9 mouse cellular contexts compared by ENCODE assay signal in the genomic region with DNA sequence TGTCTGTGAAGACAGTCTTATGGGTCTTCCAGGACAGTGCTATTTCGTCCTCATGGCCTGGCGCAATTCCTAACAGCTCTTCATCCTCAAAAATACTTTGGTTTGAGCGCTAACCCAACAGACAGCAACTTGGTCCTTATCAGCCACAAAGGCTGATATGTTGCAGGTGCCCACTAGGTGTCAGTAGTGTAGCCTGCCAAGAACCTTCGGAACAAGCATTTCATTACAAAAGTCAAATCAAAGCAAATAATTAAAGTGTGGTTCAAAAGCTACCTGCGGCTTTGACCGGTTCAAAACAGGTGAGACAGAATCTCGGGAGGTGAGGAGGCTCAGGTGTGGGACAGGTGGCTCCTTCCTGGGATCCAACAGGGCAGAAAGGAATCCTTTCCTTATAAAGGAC. TPM values are rescaled to one million over a fixed set of nuclear protein-coding genes. Genes with fewer than 3 reads are reported as not detected.
DNase-seq lines count a peak whose midpoint lies in the region; ATAC-seq and TF ChIP-seq lines count a peak whose summit lies in the region.
"Had no signal": no experiment of that assay in that cellular context is flagged by ENCODE, and none has a peak within 500 bp of the region (broad histone marks: within the 10 kb centered on the region; RNA-seq: fewer than 3 reads in every experiment).

A gene (plus strand): TSS at position 298 of the 400 bp plus-strand sequence.

- WGBS in hindbrain, embryonic 10.5 days: 15% methylated on average over 7 of the region's 7 CpGs
- WGBS in hindbrain, embryonic 13.5 days: 14% methylated on average over 7 of the region's 7 CpGs
- WGBS in embryonic facial prominence, embryonic 13.5 days: 10% methylated on average over 7 of the region's 7 CpGs
- WGBS in hindbrain, postnatal 0 days: 16% methylated on average over 7 of the region's 7 CpGs

- intact Hi-C loops in left cerebral cortex, postnatal 10 days (cut with DNase I): loop anchor here (5.0 kb wide), 3 partner anchors 78 to 263 kb away; no protein-coding TSS in a partner anchor

- ATAC-seq in hindbrain, embryonic 13.5 days (ENCODE audit: low FRiP score): no peak
- no peak for ATAC-seq in embryonic facial prominence, embryonic 13.5 days (ENCODE audit: insufficient number of reproducible peaks, insufficient read depth, low FRiP score, low TSS enrichment, low read depth)
- ATAC-seq in hindbrain, postnatal 0 days: no peak

- no peak within 1 kb of the TSS for H3K9ac ChIP-seq in hindbrain, embryonic 13.5 days
- no peak within 1 kb of the TSS for H3K9ac ChIP-seq in embryonic facial prominence, embryonic 13.5 days
- H3K9ac ChIP-seq in hindbrain, postnatal 0 days (replicated peaks; ENCODE audit: low read length): no peak within 1 kb of the TSS

- no peaks in the 10 kb centered on the region for H3K9me3 ChIP-seq in hindbrain, embryonic 10.5 days
- H3K9me3 ChIP-seq in hindbrain, embryonic 13.5 days: no peaks in the 10 kb centered on the region
- H3K9me3 ChIP-seq in embryonic facial prominence, embryonic 13.5 days: no peaks in the 10 kb centered on the region
- H3K9me3 ChIP-seq in hindbrain, postnatal 0 days (ENCODE audit: low read length): no peaks in the 10 kb centered on the region

- no peaks in the 10 kb centered on the region for H3K36me3 ChIP-seq in hindbrain, embryonic 10.5 days
- H3K36me3 ChIP-seq in hindbrain, embryonic 13.5 days: no peaks in the 10 kb centered on the region
- H3K36me3 ChIP-seq in embryonic facial prominence, embryonic 13.5 days: no peaks in the 10 kb centered on the region
- no peaks in the 10 kb centered on the region for H3K36me3 ChIP-seq in hindbrain, postnatal 0 days (ENCODE audit: insufficient read depth, low read length)

- no peaks in the 10 kb centered on the region for H3K4me1 ChIP-seq in hindbrain, embryonic 10.5 days (replicated peaks)
- H3K4me1 ChIP-seq in hindbrain, embryonic 13.5 days (replicated peaks): 0 out of 2 replicates have a peak, but pooled peaks cover 2% of the 10 kb centered on the region
- H3K4me1 ChIP-seq in embryonic facial prominence, embryonic 13.5 days: peaks cover 5% of the 10 kb centered on the region; the same call in 1 of the 2 replicates
- no peaks in the 10 kb centered on the region for H3K4me1 ChIP-seq in hindbrain, postnatal 0 days (ENCODE audit: insufficient read depth, low read length)

- DNase-seq in hindbrain, embryonic 10.5 days (ENCODE audit: low spot score): peak; percentile 34
- peak; percentile 44 for DNase-seq in R1 (ENCODE audit: low read depth, low spot score)
- DNase-seq in hindbrain, postnatal 0 days (ENCODE audit: low spot score): peak; percentile 74
- peak; percentile 16 to 26 for DNase-seq in left cerebral cortex, postnatal 10 days (ENCODE audit: extremely low spot score in 1 of 2, low spot score in 2 of 2)
- DNase-seq in neural tube, embryonic 10.5 days (ENCODE audit: extremely low spot score, low spot score): peak; percentile 27
- DNase-seq in spleen, postnatal 36 days (ENCODE audit: low spot score in 2 of 2): no peak

- H3K4me2 ChIP-seq in hindbrain, embryonic 13.5 days: no peak within 1 kb of the TSS
- H3K4me2 ChIP-seq in embryonic facial prominence, embryonic 13.5 days: peak within 1 kb of the TSS; percentile 31; the same call in 1 of the 2 replicates
- peak within 1 kb of the TSS; percentile 38 for H3K4me2 ChIP-seq in hindbrain, postnatal 0 days (ENCODE audit: low read depth, low read length)

- peak; percentile 90 for TF ChIP-seq CTCF in hindbrain, postnatal 0 days (IDR thresholded peaks at IDR 0.05; ENCODE audit: low read depth)

- H3K27me3 ChIP-seq in hindbrain, embryonic 10.5 days (ENCODE audit: insufficient read depth, poor library complexity, severe bottlenecking): no peaks in the 10 kb centered on the region
- H3K27me3 ChIP-seq in hindbrain, embryonic 13.5 days: no peaks in the 10 kb centered on the region; the same call in 1 of the 2 replicates
- 0 out of 2 replicates have a peak, but pooled peaks cover 5% of the 10 kb centered on the region for H3K27me3 ChIP-seq in embryonic facial prominence, embryonic 13.5 days
- no peaks in the 10 kb centered on the region for H3K27me3 ChIP-seq in hindbrain, postnatal 0 days (ENCODE audit: insufficient read depth, low read length)

- no peak within 1 kb of the TSS for H3K27ac ChIP-seq in hindbrain, embryonic 10.5 days
- H3K27ac ChIP-seq in hindbrain, embryonic 13.5 days: no peak within 1 kb of the TSS
- H3K27ac ChIP-seq in embryonic facial prominence, embryonic 13.5 days: no peak within 1 kb of the TSS
- H3K27ac ChIP-seq in hindbrain, postnatal 0 days: no peak within 1 kb of the TSS

- no peak within 1 kb of the TSS for H3K4me3 ChIP-seq in hindbrain, embryonic 10.5 days
- no peak within 1 kb of the TSS for H3K4me3 ChIP-seq in hindbrain, embryonic 13.5 days
- no peak within 1 kb of the TSS for H3K4me3 ChIP-seq in embryonic facial prominence, embryonic 13.5 days
- no peak within 1 kb of the TSS for H3K4me3 ChIP-seq in hindbrain, postnatal 0 days (ENCODE audit: low read length)

RNA-seq across cellular contexts. Expression of the gene that starts here (rescaled TPM):
- polyA plus RNA-seq in hindbrain, embryonic 10.5 days (2016; fragmentation: Nextera tagmentation; extraction: Ambion mirVana): not detected in 2 replicates
- polyA plus RNA-seq in hindbrain, embryonic 13.5 days (2015; fragmentation: Nextera tagmentation; extraction: Ambion mirVana): 0.05 and 0.49 TPM in 2 replicates
- polyA plus RNA-seq in embryonic facial prominence, embryonic 13.5 days (2015; fragmentation: Nextera tagmentation; extraction: Ambion mirVana): not detected in 2 replicates
- total RNA-seq in hindbrain, postnatal 0 days (2014; rRNA removed): 0.58 and 0.65 TPM in 2 replicates
- polyA plus RNA-seq in hindbrain, postnatal 0 days (2015; fragmentation: Nextera tagmentation; extraction: Ambion mirVana): 0.10 TPM in 1 of 2 replicates, not detected in the other
- total RNA-seq in left cerebral cortex, postnatal 10 days (2021): under 1 TPM; 0.49 to 0.88 TPM
- total RNA-seq: neutrophil, adult 5-6 weeks had no signal

Comparison
In these comparisons a context has a peak if more than half of its experiments do, and no peak if none do; other contexts are left out.
1. Peak in DNase-seq in hindbrain, embryonic 10.5 days; RNA of the gene not detected or under 1 TPM.
2. Peak in DNase-seq and H3K4me2 ChIP-seq in hindbrain, postnatal 0 days; RNA of the gene not detected or under 1 TPM.
3. Peak in DNase-seq in left cerebral cortex, postnatal 10 days; RNA of the gene not detected or under 1 TPM.
4. DNase-seq: peak in R1 (single experiment) and neural tube, embryonic 10.5 days (single experiment); none in spleen, postnatal 36 days (0 of 2).